Mouse (Mus musculus): ENCODE data around the gene Tmem54.

- TF ChIP-seq CTCF (conservative IDR thresholded peaks at IDR 0.05; ENCODE audit: low read length) = no peak
- TF ChIP-seq POU5F1 (IDR thresholded peaks at IDR 0.05; ENCODE audit: borderline replicate concordance, low read length) = no peak
Measured at GRCm38 (mm10) chr4:129081512-129081911, 23.8 kb upstream of the Tmem54 start.

Measured in E14TG2a.4 (cell line).